Mouse (Mus musculus) ES-E14 (cell line): ENCODE results near the gene Reln.

Experiments used
- CHD2 ChIP-seq: IDR thresholded peaks from 2 replicates; pipeline ENCODE4 v1.6.1; 2014; ENCODE audit warnings: mild to moderate bottlenecking, low read depth, low read length, inconsistent platforms
- HCFC1 ChIP-seq: IDR thresholded peaks from 2 replicates; pipeline ENCODE4 v1.6.1; 2012; ENCODE audit warnings: low read length, inconsistent platforms, borderline replicate concordance; ENCODE audit not compliant: insufficient read depth
- ZNF384 ChIP-seq: IDR thresholded peaks from 2 replicates; pipeline ENCODE4 v1.6.1; 2012; ENCODE audit warnings: low read depth, low read length, inconsistent platforms

- TF ChIP-seq HCFC1 (no peak), ZNF384 (no peak), CHD2 (no peak)
These were observed 77.8 kb downstream of the Reln start for GRCm38 (mm10) chr5:22266489-22267301.
